Mouse (Mus musculus): ENCODE measurements around the gene Nampt.
A peak's percentile ranks its signal among the peaks of the same experiment; 100 is the strongest.

Gene Nampt

DNA sequence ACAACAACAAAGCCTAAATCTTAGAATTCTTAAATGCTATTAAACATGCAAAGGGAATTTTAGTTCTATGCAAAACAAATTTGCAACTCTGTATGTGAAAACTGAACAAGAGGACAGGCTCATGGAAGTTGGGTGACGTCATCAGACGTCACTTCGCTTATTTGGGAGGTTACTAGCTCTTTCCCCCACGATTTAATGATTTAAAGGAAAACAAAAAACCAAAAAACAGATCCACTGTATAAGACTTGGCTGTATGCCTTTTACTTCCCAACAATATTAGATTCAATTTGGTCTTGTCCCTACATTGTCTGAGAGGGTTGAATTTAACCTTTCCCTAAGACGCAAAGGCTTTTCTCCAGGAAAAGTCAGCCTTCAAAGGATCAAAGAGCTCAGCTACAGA, at the start of gene Nampt:
TSS of gene Nampt (plus strand) at position 130 of the 400 bp plus-strand sequence.
- DNase-seq, result no peak

DNA sequence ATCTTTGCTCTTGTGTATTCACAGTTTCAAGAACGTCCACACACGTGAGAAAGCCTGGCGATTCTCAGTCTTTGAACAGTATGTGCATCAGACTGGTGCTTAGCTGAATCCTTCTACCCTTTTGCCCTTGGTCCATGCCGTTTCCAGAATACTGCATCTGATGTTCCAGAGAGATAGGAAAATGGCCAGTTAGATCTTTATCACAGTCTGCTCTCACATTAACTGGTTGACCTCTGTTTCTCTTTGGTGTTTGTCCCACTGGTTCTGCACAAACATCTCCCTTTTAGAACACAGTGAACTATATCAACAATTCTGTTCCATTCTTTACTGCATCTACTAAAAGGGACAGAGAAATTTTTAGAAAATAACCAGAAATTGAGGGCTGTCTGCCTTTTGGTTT, 48.6 kb upstream of the Nampt start:
- DNase-seq, result no peak

DNA sequence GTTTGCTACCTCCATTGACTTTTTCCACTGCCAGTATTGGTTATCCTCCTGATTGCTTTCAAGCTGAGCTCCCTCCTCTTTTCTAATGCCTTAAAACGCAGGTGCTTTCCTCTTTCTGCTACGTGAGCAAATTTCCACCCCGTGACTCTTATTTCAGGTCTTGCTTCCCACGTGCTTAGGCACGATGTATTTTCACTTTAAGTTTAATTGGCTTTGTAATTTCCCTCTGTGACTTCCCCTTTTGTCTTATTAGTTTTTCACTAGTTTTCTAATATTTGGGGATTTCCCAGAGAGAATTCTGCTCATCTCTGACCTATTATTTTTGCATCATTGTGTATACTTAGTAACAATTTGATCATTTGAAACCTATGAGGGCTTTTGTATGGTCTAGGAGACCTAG, 44.8 kb upstream of the Nampt start:
- no peak for DNase-seq

DNA sequence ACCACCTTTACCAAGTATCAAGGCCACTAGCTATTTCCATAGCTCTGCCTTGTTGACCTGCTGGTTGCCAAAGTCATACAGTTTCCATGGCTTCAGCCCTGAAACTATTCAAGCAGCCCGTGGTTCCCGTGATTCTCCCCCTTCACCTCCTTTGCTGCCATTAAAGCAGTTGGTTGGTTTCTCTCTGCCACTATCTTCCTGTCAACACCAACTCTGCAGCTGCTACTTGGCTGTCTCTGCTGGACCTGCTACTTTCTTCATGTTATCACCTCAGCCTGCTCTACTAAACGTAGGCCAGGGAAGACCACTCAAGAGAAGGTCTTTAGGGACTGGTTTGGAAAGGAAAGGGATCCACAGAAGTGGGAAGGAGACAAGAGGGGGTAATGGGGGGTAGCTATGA, 30.3 kb upstream of the Nampt start:
- no peak for DNase-seq

DNA sequence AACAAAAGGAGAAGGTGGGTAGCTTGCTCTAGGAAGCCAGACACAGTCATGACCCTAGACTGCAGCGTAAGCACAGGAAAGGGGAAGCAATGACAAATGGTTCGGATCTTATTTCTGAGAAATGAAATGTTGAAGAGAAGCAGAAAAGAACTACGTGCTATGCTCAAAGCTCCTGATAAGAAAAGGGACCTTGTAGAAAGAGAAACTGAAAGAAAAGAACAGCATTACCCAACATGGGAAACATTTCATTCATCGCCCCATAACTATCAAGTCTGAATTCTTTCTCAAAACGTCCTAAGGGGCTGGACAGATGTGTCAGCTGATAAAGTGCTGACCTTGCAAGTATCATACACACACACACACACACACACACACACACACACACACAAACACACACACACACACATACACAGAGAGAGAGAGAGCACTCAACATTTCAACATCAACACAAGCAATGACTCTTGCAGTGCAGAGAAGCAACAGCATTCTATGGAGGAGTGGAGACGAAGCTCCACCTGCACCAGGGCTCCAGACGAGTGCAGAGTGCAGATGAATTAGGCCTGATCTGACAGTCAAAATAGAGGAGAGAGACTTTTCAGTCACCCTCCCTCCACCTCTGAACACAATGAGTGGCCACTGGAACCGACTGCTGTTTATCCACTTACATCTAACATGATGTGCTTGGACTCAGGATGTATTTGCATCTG, 23.4 kb upstream of the Nampt start:
- no peak for DNase-seq

DNA sequence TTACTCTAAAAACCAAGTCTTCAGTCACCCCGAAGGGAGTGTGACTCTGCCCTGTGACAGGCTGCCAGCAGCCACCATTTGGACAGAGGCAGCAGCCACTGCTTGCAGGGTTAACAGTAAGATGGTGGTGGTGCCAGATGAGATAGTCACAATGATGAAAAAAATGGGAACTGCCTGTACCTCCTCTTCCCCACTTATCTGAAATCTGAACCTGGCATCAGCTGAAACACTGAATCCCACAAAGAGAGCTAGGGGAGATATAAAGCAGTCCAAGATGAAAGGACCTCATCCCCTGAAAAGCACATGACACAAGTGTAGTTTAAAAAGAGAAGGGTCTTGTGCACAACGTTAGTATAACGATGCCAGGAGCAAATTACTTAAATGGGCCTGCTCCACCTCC, 21.9 kb upstream of the Nampt start:
- DNase-seq, result no peak

DNA sequence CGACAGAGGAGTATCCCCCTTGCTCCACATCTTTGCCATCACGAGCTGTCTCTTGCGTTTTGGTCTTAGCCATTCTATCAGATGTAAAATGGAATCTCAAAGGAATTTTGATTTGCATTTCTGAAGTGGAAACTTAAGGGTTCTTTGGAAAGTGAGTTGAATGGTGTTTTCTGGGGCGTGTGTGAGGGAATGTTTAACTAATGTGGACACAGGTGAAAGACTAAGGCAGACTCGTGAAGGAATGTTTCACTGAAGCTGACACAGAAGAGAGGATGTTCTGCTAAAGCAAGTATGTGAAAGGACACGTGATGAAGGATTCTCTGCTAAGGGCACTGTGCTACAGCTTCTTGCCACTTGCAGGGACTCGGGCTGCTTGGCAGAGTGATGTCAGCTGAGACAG, 18.3 kb upstream of the Nampt start:
- DNase-seq, result peak; percentile 30

DNA sequence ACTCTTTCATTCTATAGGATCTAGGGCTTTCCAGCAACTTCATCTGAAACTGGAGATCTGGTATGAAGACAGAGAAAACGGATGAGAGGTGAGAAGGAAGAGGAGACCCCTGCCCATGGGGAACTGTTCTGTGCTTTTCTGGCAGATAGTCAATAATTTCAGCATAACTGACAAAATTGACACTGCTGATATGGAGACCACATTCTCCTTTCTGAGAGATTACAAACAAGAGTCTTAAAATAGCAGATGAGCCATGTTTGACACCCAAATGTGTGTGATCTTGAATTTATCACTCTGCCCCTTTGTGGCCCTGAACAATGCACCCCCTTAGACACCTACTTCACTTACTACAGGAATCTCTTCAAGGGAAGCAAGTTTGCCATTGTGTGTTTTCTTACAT, 13.8 kb upstream of the Nampt start:
- DNase-seq, result no peak

DNA sequence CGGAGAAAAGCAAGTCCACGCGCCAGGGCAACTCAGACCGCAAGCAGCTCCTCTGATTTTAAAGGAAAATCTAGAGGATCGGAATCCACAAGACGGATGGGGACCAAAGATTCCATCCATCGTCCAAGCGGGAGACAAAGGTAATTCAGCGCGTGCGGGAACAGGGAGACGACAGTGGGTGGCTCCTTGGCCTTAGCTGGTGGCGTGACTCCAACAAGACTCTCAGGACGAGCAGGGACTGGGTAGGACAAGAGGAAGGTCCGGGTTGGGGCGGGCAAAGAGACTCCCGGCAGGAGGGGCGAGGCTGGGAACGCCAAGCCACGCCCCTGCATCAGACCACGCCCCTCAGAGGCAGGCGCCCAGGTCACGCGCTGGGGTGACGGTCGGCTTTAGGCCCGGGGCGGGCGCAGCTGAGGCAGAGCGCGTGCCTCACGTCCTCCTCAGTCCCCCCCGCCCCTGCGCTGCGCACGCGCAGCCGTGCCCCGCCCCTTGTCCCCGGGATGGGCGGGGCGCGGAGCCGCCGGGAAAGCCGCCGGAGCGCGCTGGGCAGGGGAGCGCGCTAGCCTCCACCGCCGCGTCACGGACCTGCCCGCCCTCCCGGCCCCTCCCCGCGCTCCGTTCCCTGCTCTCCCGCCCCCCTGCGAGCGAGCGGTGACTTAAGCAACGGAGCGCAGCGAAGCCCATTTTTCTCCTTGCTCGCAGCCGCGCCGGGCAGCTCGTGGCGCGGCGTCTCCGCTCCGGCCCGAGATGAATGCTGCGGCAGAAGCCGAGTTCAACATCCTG, 669 bp downstream of the Nampt start:
- peak; percentile 99 for DNase-seq

DNA sequence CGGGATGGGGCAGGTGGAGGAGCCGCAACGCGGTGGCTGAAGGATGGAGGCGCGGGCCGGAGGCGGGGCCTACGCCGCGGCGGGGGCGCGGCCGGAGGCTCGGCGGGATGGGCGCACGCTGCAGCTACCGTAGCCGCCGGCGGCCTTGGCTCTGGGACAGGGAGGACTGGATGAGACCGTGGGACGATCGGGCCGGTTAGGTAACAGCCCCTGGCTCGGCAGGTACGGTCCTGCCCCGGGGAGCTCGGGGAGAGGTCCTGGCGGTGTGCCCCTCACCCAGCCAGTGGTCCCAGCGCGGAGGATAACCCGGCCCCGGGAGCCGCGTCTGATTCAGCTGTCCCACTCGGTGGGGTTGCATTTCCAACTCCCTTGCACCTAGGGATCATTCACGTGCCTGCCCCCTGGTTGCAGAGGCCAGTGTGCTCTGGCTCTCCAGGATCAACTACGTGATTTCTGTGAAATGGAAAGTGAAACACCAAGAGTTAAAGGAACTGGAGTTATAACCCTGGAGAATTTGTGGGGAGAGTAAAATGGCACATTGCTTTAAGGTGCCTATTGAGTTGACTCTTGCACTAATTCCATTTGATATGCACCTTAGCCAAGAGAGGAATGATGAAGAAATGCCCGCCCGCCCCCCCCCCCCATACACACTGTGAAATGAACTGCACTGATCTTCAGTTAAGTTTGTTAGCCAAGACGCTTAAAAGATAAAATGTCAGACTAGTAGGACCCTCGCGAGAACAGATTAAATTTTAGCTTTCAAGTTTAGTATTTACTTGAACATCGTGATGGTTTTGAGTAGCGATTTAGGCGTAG, 1.6 kb downstream of the Nampt start:
- DNase-seq, result peak; percentile 82

DNA sequence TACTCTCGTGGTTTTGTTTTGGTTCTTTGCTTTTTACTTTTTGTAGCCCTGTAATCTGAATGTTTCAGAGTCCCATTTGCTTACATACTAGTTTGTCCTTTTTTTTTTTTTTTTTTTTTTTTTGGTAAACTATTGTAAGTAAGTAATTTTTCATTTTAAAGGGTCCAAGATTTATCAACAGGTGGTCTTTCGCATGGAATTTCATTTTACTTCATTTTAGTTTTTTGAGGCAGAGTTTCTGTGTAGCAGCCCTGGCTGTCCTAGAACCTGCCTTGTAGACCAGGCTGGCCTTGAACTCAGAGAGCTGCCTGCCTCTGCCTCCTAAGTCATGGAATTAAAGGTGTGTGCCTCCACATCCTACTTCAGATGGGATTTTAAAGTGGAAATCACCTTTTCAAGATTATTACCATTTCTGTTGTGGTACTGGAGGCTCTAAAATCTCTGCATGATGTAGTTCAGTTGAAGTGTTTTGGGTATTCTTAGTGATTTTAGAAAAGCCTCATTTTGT, 2.2 kb downstream of the Nampt start:
- no peak for DNase-seq

DNA sequence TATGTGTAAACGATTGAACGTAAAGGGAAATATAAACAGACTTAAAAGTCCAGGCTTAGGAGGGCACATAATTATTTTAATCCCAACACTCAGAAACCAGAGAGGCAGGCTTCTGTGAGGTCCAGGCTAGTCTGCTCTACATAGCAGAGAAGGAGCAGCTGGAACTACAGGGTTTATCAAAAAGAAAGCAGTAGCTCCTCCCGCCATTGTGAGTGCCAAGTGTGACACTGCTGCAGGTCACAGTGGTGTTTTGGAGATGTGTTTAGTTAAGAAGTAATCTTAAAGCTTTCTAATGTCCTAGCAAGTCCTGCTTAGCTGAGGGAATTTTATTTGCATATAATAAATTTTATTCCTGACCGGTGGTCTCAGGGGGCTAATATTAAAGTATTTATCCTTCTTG, 2.7 kb downstream of the Nampt start:
- DNase-seq, result no peak

DNA sequence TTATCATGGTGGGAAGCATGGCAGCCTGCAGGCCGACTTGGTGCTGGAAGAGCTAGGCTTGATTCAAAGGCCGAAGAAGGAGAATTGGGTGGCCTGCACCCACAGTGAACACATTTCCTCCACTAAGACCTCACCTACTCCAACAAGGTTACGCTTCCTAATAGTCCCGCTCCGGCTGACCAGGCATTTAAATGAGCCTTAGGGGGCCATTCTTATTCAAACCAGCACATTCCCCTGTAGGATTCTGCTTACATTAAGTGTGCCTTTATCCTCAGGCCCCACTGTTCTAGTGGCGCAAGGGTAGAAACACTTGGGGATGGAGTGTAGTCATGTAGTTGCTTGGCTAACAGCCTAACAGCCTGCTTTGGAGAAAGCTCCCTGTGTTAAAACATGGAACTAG, 5.2 kb downstream of the Nampt start:
- DNase-seq, result no peak

DNA sequence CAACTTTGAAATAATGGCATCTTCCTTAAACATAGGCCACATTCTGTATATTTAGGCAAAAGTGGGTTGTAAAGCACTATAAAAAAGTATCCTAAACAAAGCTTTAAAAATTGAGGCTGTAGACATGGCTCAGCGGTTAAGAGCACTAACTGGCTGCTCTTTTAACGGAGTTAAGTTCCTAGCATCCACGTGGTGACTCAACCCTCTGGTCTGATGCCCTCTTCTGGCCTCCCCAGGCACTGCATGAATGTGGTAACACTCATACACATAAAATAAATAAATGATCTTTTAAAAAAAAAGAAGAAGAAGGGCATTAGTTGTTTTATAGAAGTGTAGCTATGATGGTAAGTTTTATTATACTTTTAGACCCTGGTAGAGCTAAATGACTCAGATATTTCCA, 7.6 kb downstream of the Nampt start:
- peak; percentile 72 for DNase-seq

DNA sequence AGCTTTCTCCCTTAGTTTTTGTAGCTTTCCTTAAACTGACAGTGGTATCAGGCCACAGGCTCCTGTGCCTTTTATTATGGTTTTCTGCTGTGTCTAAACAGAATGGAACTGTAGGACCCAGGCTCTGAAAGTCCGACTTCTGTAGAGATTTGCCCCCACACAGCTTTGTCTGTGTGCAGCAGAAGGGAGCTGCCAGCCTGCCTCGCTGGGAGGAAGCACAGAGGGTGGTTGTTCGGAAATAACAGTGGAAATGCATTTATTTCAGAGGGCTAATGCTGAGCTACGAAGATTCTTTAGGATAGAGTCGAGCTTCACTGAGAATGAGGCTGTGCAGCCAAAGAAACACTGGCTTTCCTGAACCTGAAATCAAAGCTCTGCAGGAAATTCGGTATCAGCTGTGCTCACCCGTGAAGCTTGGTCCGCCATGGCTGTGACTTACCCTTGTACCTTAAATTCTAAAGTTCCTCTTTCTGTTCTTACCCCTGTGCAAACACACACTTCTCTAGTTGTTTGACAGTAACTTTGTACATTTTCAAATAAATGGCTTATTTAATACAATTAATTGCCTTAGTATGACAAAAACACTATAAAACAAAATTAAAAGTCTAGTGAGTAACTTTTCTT, 8.9 kb downstream of the Nampt start:
- no peak for DNase-seq

DNA sequence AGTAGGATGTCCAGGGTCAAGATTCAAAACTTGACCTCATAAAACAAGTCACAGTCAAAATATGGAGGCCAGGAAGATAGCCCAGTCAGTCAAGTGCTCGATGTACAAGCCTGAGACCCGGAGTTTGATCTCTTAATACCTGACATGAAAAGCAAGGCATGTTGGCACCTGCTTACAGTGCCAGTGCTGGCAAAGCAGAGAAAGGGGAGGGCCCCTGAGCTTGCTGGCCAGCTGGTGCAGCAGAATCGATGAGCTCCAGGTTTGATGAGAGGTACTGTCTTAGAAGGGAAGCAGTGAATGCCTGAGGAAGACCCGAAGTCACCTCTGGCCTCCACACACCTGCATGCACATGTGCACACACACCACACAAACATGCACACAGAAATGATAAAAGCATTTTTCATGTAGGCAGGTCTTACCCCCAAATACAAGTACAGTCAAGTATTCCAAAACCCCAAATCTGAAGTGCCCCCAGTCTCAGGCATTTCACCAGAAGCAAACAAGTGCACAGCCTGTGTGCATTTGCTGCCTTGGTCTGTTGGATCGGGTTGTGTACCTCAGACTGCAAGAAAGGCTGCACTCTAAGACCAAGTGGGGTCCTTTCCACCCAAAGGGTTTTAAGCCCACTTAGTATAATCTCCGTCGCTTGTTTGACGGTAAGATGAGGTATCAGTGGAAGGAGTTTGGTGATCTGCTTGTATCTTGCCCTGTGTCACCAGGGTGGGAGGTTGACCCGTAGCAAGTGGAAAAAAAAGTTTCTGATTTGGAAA, 10.2 kb downstream of the Nampt start:
- DNase-seq, result peak; percentile 43

DNA sequence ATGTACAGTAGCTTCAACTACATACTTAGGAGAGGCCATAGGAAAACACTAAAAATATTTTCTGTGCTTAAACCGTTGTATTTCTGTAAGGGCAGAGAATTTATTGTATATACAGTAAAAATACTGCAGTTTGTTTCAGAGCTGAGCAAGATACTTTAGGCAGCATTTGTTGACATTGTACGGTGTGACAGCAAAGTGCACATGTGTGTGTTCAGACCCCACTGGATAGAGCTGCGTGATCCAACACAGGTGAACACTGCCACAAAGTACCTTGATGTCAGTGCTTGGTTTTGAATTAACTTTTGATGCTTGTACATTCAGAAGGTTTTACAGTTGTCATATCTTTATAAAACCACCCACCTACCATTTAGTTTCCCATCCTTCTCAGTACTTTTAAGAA, 12.7 kb downstream of the Nampt start:
- no peak for DNase-seq

DNA sequence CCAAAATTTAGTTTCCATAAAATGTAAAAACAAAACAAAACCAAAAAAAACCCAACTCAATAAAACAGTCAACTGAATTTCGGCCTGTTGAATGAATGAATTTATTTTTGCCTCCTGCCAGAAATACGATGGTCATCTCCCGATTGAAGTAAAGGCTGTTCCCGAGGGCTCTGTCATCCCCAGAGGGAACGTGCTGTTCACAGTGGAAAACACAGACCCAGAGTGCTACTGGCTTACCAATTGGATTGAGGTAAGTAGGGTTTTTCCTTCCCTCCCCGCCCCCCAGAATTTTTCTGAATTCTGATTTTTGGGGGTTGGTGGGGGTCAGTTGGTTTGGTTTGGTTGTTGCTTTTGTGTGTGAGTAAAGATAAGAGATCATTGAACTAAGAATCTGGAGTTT, 15.4 kb downstream of the Nampt start:
- no peak for DNase-seq

DNA sequence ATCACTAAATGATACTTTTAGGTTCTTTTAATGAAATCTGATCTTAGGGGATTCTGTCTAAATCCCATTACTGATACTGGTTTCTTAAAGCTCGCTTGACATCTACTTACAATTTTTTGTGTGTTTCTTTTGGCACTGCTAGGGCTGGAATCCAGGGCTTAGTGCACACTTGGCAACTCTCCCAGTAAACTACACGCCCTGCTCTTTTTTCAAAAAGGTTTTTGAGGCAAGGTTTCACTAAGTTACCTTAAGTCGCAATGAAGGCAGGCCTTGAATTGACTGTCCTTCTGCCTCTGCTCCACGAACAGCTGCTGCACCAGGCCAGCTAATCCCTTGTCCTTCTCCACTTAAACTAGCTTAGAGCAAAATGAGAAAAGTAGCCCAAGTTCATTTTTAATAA, 15.9 kb downstream of the Nampt start:
- DNase-seq, result no peak

DNA sequence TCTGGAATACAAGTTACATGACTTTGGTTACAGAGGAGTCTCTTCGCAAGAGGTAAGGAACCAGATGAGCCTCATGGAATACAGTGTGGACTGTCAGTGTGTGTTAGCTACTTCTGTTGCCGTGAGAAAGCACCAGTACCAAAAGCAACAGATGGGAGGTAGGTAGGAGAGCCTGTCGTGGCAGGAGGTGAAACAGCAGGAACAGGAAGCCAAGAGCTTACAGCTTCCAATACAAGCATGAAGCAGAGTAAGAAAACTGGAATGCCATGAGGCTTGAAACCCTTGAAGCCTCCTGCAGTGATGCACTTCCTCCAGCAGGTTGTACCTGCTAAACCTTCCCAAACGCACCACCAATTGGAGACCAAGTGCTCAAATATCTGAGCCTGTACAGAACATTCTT, 19.1 kb downstream of the Nampt start:
- DNase-seq, result no peak

DNA sequence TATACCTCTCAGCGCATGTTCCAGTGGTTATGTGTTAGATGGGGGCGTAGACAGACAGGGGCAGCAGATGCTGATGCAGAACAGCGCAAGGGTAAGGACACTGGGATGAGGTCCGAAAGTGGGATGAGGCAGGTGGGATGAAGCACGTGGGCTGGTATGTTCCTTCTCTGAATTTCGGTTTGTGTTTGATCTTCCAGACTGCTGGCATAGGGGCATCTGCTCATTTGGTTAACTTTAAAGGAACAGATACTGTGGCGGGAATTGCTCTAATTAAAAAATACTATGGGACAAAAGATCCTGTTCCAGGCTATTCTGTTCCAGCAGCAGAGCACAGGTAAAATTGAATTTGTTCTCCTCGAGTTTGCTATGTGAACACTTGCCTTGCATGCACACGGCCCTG, 19.6 kb downstream of the Nampt start:
- DNase-seq, result no peak

DNA sequence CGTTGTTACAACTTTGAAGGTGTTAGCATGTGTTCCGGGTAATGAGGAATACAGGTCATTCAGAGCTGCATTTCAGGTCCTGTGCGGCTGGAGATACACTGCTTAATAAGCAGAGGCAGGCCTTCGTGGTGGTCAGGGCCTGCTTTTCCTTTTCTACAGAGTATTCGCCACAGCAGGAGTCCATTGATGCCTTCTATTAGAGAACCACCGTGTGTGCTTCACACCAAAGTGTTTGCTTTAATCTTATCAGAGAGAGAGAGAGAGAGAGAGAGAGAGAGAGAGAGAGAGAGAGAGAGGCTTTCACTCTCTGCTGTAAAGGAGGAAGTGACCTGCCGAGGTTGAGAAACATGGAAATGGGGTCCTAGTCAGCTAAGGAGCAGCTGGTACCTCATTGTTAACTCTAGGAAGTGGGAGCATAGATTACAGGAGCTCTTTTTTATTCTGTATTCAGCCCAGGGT, 22.1 kb downstream of the Nampt start:
- no peak for DNase-seq

All from kidney, adult 18-20 months (tissue).